Mouse (Mus musculus) kidney, postnatal 0 days (tissue): ENCODE results near the gene Tmtc4. TPM values are rescaled to one million over a fixed set of nuclear protein-coding genes. Genes with fewer than 3 reads are reported as not detected.

Source experiments
- ATAC-seq: fragments of 200-750 bp; cut with Nextera tagmentation; replicated peaks from 2 replicates; pipeline ENCODE4 v1.8.0; 2017; ENCODE audit warnings: low read depth, moderate number of reproducible peaks, moderate TSS enrichment, moderate library complexity; ENCODE audit not compliant: low FRiP score
- DNase-seq: peaks from one replicate; pipeline ENCODE4 v3.0.0-alpha.2; 2016; ENCODE audit warnings: low spot score
- H3K27ac ChIP-seq: fragments of 300-500 bp; sonication (generic); 2 replicates; pipeline ENCODE4 v1.5.1; 2014; ENCODE audit warnings: mild to moderate bottlenecking
- H3K27me3 ChIP-seq: fragments of 300-500 bp; sonication (generic); 2 replicates; pipeline ENCODE4 v1.6.1; 2014; ENCODE audit warnings: low read length, mixed read lengths; ENCODE audit not compliant: insufficient read depth
- H3K36me3 ChIP-seq: fragments of 300-500 bp; sonication (generic); 2 replicates; pipeline ENCODE4 v1.6.1; 2014; ENCODE audit warnings: low read length, mixed read lengths; ENCODE audit not compliant: insufficient read depth
- H3K4me1 ChIP-seq: fragments of 300-500 bp; sonication (generic); replicated peaks from 2 replicates; pipeline ENCODE4 v1.6.1; 2014; ENCODE audit warnings: antibody characterized with exemption, low read length, mixed read lengths; ENCODE audit not compliant: insufficient read depth
- H3K4me2 ChIP-seq: fragments of 300-500 bp; sonication (generic); 2 replicates; pipeline ENCODE4 v1.6.1; 2014; ENCODE audit warnings: mild to moderate bottlenecking, low read length, moderate library complexity, mixed read lengths
- H3K4me3 ChIP-seq: fragments of 300-500 bp; sonication (generic); replicated peaks from 2 replicates; pipeline ENCODE4 v1.5.1; 2014; ENCODE audit warnings: low read depth, low read length
- H3K9ac ChIP-seq: fragments of 300-500 bp; sonication (generic); 2 replicates; pipeline ENCODE4 v1.6.1; 2014; ENCODE audit warnings: low read depth, low read length
- H3K9me3 ChIP-seq: fragments of 300-500 bp; sonication (generic); replicated peaks from 2 replicates; pipeline ENCODE4 v1.6.1; 2016; ENCODE audit warnings: low read length, inconsistent platforms, mixed read lengths
- CTCF ChIP-seq: IDR thresholded peaks from 2 replicates; pipeline ENCODE4 v1.5.1; 2016; ENCODE audit warnings: antibody characterized with exemption, low read depth, mild to moderate bottlenecking, moderate library complexity
- whole genome bisulfite sequencing: fragments of 180-500 bp; shearing (Covaris S2); extraction: QIAGEN DNeasy Blood & Tissue Kit; methylation state at CpG from one replicate; pipeline ENCODE4 v1.1.7; 2014; 5-methylcytosine and 5-hydroxymethylcytosine counted together
- polyA plus RNA-seq: library from polyadenylated mRNA; unstranded; fragments of >200 nt; fragmentation: Nextera tagmentation; extraction: Ambion mirVana; gene quantifications from 2 replicates; pipeline ENCODE4 v1.2.1, GENCODE M21; 2015

Tmtc4 gene
- polyA plus RNA-seq, 1 experiment from 2014 or later, result 25.8 TPM

GRCm38 (mm10) chr14:122977797-122978140 is 6.1 kb downstream of the Tmtc4 start:
- DNase-seq, result no peak
- TF ChIP-seq CTCF, result no peak
- H3K27me3 ChIP-seq, result no peaks in the 10 kb centered on the region
- no peak overlapping the region for H3K9ac ChIP-seq
- ATAC-seq, result no peak
- 79% methylated on average over 1 of the region's 1 CpGs for whole genome bisulfite sequencing
- no peaks in the 10 kb centered on the region for H3K9me3 ChIP-seq
- H3K4me1 ChIP-seq, result 0 out of 2 replicates have a peak, but pooled peaks cover 3% of the 10 kb centered on the region
- no peak overlapping the region for H3K4me3 ChIP-seq
- no peaks in the 10 kb centered on the region for H3K36me3 ChIP-seq
- H3K27ac ChIP-seq, result no peak overlapping the region
- H3K4me2 ChIP-seq, result no peak overlapping the region

- no peaks in the 10 kb centered on the region for H3K36me3 ChIP-seq
- no peak overlapping the region for H3K27ac ChIP-seq
- H3K9ac ChIP-seq, result no peak overlapping the region
- H3K4me3 ChIP-seq, result no peak overlapping the region
- no peak overlapping the region for H3K4me2 ChIP-seq
- no peaks in the 10 kb centered on the region for H3K9me3 ChIP-seq
- DNase-seq, result no peak
- WGBS, result 75% methylated on average over 9 of the region's 9 CpGs
- no peak for ATAC-seq
- H3K27me3 ChIP-seq, result no peaks in the 10 kb centered on the region
- no peak for TF ChIP-seq CTCF
- 0 out of 2 replicates have a peak, but pooled peaks cover 3% of the 10 kb centered on the region for H3K4me1 ChIP-seq
These were observed 6.6 kb downstream of the Tmtc4 start for GRCm38 (mm10) chr14:122977056-122977796.

- WGBS, result 60% methylated on average over 3 of the region's 3 CpGs
- no peaks in the 10 kb centered on the region for H3K9me3 ChIP-seq
- H3K36me3 ChIP-seq, result peaks cover 13% of the 10 kb centered on the region; the same call in 1 of the 2 replicates
- no peak overlapping the region for H3K9ac ChIP-seq
- H3K4me2 ChIP-seq, result no peak overlapping the region
- no peaks in the 10 kb centered on the region for H3K27me3 ChIP-seq
- H3K4me3 ChIP-seq, result no peak overlapping the region
- DNase-seq (peak; percentile 38), ATAC-seq (no peak)
- H3K27ac ChIP-seq, result no peak overlapping the region
- TF ChIP-seq CTCF, result no peak
- H3K4me1 ChIP-seq, result no peaks in the 10 kb centered on the region
These were observed 8.8 kb downstream of the Tmtc4 start for GRCm38 (mm10) chr14:122974854-122975570.

- TF ChIP-seq CTCF, result no peak
- DNase-seq (no peak), ATAC-seq (no peak)
- no peaks in the 10 kb centered on the region for H3K9me3 ChIP-seq
- 86% methylated on average over 2 of the region's 2 CpGs for WGBS
- H3K27ac ChIP-seq, result no peak overlapping the region
- no peak overlapping the region for H3K9ac ChIP-seq
- H3K4me2 ChIP-seq, result no peak overlapping the region
- H3K4me3 ChIP-seq, result no peak overlapping the region
- no peaks in the 10 kb centered on the region for H3K4me1 ChIP-seq
- H3K27me3 ChIP-seq, result no peaks in the 10 kb centered on the region
- H3K36me3 ChIP-seq, result peaks cover 13% of the 10 kb centered on the region; the same call in 1 of the 2 replicates
These were observed 10.7 kb downstream of the Tmtc4 start for GRCm38 (mm10) chr14:122973091-122973490.

GRCm38 (mm10) chr14:122968049-122968448 is 15.8 kb downstream of the Tmtc4 start:
- no peaks in the 10 kb centered on the region for H3K9me3 ChIP-seq
- no peak overlapping the region for H3K4me3 ChIP-seq
- no peaks in the 10 kb centered on the region for H3K27me3 ChIP-seq
- no peak overlapping the region for H3K27ac ChIP-seq
- peaks cover 19% of the 10 kb centered on the region; the same call in 1 of the 2 replicates for H3K36me3 ChIP-seq
- H3K4me2 ChIP-seq, result no peak overlapping the region
- H3K9ac ChIP-seq, result no peak overlapping the region
- ATAC-seq (no peak), DNase-seq (no peak)
- WGBS, result 66% methylated on average over 2 of the region's 2 CpGs
- no peaks in the 10 kb centered on the region for H3K4me1 ChIP-seq
- 0 out of 2 replicates have a peak, but pooled peaks have one; percentile 2 for TF ChIP-seq CTCF

- no peak overlapping the region for H3K4me2 ChIP-seq
- no peak overlapping the region for H3K4me3 ChIP-seq
- no peaks in the 10 kb centered on the region for H3K27me3 ChIP-seq
- ATAC-seq (peak; percentile 58; the same call in 1 of the 2 replicates), DNase-seq (no peak)
- 72% methylated on average over 8 of the region's 8 CpGs for WGBS
- H3K9ac ChIP-seq, result no peak overlapping the region
- no peak overlapping the region for H3K27ac ChIP-seq
- no peaks in the 10 kb centered on the region for H3K9me3 ChIP-seq
- no peak for TF ChIP-seq CTCF
- 0 out of 2 replicates have a peak, but pooled peaks cover 4% of the 10 kb centered on the region for H3K36me3 ChIP-seq
- no peaks in the 10 kb centered on the region for H3K4me1 ChIP-seq
These were observed 25.9 kb downstream of the Tmtc4 start for GRCm38 (mm10) chr14:122957941-122958340.
